Mouse (Mus musculus): Measurements from ENCODE around the gene Gnptg.
"Not testable (repeated sequence)": the region's sequence is repeated elsewhere in the genome, so short reads cannot be mapped to it uniquely, and the experiment has no call there.

Gene Gnptg

GRCm38 (mm10) chr17:25243131-25243780, 3.3 kb upstream of the Gnptg start:
- DNase-seq (ENCODE audit: low spot score in 2 of 2), result no peak

- DNase-seq (ENCODE audit: low spot score in 2 of 2), result no peak
These were observed 4.3 kb downstream of the Gnptg start for GRCm38 (mm10) chr17:25235635-25236034.

DNA sequence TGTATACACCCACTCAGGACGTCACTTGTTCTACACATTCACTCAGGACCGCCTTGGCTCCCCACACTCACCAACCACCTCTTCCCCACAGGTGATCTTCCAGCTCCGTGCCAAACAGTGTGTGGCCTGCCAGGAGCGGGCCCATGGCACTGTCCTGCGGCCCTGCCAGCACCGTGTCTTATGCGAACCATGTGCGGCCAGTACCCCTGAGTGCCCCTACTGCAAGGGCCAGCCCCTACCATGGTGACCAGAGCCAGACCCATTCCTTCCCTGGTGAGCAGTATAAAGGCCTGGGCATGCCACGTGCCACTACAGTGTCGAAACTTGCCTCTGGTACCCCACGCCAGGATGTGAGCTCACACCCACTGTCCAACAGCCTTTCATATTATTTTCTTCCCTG, 8.3 kb downstream of the Gnptg start:
- not testable (repeated sequence) for DNase-seq (ENCODE audit: low spot score in 2 of 2)

DNA sequence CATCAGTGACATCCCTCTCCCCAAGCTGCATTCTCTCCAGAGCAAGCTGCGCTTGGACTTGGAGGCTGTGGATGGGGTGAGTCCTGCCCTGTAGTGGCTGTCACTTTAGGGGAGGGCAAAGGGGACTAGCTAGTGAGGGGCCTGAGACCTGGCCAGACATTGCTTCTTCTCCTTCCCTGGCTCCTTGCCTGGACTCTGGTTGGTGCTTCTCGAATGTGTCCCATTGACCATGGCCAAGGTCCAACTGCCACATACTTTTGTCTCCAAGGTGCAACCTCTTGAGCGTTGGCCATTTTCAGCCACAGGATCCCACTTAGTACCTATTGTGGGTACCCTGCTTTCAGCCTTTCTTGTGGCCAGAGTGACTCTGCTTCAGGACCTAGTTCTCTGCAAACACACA, 9.2 kb downstream of the Gnptg start:
- DNase-seq (ENCODE audit: low spot score in 2 of 2), result no peak

DNA sequence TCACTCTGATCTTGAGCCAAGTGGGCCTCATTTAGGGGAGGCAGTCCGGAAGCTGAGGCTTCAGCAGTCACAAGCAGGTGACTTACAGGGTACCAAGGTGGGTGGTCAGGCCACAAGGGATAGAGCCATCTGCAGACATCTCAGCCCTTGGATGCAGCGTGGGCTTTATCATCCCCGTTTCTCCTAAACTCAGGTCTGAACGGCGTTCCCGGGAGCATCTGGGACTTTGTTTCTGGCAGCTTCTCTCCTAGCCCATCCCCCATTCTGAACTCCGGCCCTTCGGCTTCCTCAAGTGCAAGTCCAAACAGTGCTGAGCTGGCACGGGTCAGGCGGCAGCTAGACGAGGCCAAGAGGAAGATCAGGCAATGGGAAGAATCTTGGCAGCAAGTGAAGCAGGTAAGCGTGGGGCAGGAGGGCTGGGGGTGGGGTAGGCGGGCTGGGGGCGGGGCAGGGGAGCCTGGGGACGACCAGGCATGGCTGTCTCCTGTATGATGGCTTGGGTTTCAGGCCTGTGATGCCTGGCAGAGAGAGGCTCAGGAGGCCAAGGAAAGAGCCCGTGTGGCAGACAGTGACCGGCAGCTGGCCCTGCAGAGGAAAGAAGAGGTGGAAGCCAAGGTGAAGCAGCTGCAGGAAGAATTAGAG, 9.8 kb downstream of the Gnptg start:
- DNase-seq (ENCODE audit: low spot score in 2 of 2), result not testable (repeated sequence)

DNA sequence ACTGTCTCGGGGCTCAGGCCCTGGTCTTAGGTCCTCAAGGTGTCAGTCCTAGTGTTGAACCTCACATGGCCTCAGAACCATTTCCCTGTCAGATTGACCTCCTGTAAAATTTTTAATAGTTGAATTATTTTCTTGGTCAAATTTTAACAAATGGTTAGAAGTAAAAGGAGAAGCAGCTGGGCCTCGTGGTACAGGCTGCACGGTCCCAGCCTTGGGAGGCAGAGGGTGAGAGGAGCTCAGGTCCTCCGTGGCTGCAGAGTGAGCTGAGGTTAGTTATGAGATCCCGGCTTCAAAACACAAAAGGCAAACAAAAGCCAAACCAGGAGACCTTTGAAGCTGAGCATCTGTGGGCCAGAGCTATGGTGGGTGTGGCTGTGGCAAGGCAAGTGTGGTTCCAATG, 11.9 kb downstream of the Gnptg start:
- no peak for DNase-seq (ENCODE audit: low spot score in 2 of 2)

DNA sequence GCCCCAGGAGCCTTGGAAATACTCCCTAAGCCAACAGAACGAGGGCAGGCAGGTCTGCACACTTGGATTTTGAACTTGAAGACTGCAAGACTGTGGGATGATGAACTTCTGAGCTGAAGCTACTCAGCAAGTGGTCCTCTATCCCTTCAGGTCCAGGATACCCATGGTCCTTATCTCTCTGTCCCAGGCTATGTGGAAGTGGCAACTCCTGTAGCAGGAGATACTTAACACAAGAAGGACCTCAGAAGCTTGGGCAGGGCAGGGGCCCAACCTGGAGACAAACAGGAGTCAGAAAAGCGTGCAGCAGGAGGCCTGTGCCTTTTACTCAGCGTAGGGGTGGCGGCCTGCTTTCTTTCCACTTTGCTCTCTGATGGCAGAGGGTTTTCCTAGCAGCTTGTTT, 14.3 kb downstream of the Gnptg start:
- no peak for DNase-seq (ENCODE audit: low spot score in 2 of 2)

DNA sequence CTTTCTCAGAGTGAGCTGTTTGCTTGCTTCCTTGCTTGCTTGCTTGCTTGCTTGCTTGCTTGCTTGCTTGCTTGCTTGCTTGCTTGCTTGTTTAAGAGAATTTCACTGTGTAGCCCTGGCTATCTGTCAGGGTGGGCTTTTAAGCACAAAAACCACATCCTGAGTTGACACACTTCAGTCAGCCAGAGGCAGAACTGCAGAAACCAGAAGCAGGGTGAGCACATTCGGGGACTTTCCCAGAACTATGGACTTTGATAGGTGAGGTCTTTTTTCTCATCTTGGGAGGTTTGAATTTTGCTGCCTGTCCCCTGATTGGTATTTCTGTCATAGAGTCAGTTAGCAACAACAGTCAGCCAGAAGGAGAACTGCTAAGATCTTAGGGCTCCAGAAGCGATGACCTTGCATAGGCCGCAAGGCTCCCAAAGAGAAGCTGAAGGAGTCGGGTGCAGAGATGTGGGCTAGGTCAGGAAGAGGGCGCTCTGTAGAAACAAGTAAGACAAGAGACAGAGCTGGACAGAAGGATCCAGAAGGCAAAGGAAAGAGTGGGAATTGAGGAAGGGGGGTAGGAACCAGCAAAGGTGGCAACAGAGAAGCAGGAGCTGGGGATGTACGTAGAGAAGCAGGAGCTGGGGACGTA, 15.2 kb downstream of the Gnptg start:
- DNase-seq (ENCODE audit: low spot score in 2 of 2), result no peak

DNA sequence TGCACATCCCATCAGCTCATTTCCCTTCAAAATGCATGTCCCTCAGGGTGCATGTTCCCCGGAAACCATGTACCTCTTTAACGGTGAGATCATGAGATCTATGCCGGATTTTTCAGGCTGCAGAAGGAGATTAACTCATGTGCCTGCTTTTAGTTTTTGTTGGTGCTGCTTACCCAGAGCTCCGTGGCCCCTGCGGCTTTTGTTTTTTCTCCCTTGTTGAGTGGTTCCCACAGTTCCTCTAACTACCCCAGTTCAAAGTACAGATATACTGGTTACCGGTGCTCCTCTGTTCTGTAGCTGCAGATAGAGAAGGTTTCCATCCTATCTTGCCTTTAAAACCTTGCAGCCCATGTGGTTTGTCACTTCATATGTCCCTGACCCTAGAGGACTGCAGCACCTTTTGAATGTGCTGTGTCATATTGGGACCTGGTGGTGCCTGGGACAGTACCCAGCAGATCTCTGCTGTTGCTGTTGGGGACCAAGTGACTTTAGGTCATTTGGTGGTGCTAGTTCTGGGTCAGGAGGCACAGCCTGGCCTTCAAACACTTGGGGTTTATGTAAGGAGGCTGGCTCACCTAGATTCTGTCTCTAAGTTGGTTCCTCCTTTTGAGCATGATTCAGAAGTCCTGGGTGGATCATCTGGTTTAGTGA, 16.8 kb downstream of the Gnptg start:
- DNase-seq (ENCODE audit: low spot score in 2 of 2), result no peak

GRCm38 (mm10) chr17:25222504-25222940, 17.4 kb downstream of the Gnptg start:
- DNase-seq (ENCODE audit: low spot score in 2 of 2), result peak; percentile 46 to 55

GRCm38 (mm10) chr17:25221821-25222503, 18.0 kb downstream of the Gnptg start:
- DNase-seq (ENCODE audit: low spot score in 2 of 2), result peak; percentile 56 to 64

- DNase-seq (ENCODE audit: low spot score in 2 of 2), result no peak
These were observed 19.2 kb downstream of the Gnptg start for GRCm38 (mm10) chr17:25220746-25221145.

GRCm38 (mm10) chr17:25219492-25220295, 20.2 kb downstream of the Gnptg start:
- DNase-seq (ENCODE audit: low spot score in 2 of 2), result no peak

GRCm38 (mm10) chr17:25218967-25219366, 21.0 kb downstream of the Gnptg start:
- no peak for DNase-seq (ENCODE audit: low spot score in 2 of 2)

- no peak for DNase-seq (ENCODE audit: low spot score in 2 of 2)
These were observed 24.5 kb downstream of the Gnptg start for GRCm38 (mm10) chr17:25215431-25215830.

GRCm38 (mm10) chr17:25211705-25212104, 28.2 kb downstream of the Gnptg start:
- peak in 1 of 2 experiments; percentile 19 for DNase-seq (ENCODE audit: low spot score in 2 of 2)

GRCm38 (mm10) chr17:25210680-25211466, 29.1 kb downstream of the Gnptg start:
- DNase-seq (ENCODE audit: low spot score in 2 of 2), result no peak

- DNase-seq (ENCODE audit: low spot score in 2 of 2), result no peak
These were observed 29.9 kb downstream of the Gnptg start for GRCm38 (mm10) chr17:25210006-25210405.

DNA sequence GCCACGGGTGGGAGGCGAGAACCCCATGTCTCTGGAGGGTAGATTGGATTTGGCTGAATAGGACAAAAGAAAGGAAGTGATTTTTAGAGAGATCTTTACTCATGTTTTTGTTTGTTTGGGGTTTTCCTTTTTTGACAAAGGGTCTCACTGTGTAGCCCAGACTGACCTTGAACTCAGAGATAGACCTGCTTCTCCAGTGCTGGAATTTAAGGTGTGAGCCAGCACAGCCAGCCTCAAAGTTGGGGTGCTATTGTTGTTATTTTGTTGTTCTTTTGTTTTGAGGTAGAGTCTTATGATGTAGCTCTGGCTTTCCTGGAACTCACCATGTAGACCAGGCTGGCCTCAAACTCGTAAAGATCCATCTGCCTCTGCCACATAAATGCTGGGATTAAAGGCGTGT, 37.5 kb downstream of the Gnptg start:
- no peak for DNase-seq (ENCODE audit: low spot score in 2 of 2)

GRCm38 (mm10) chr17:25189091-25189490, 50.8 kb downstream of the Gnptg start:
- no peak for DNase-seq (ENCODE audit: low spot score in 2 of 2)

All from right cerebral cortex, adult 2 months (tissue).